13 mouse cellular contexts compared by ENCODE assay signal in the genomic region with DNA sequence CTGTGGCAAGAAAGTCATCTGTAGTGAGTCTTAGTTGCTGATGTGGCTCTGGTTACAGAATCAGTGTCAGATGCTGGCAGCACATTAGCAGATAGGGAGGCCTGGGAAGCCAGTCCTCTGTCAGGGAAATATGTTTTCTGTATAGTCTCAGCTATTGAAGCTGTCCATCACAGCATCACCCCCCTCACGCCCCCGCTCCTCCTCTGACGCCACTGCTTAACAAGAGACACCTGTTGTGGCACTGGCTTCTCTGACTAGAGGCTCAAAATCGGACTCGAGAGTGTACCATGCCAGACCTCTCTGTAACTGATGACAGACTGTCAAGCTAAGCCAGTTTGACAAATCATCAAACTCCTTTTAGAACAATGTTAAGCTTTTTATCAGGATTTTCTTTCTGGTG.
DNase-seq lines count a peak whose midpoint lies in the region; ATAC-seq lines count a peak whose summit lies in the region.
"Had no signal": no experiment of that assay in that cellular context is flagged by ENCODE, and none has a peak within 500 bp of the region (broad histone marks: within the 10 kb centered on the region; RNA-seq: fewer than 3 reads in every experiment).

No protein-coding gene starts in this region.

- no peaks in the 10 kb centered on the region for H3K9me3 ChIP-seq in heart, embryonic 12.5 days (replicated peaks)
- no peaks in the 10 kb centered on the region for H3K9me3 ChIP-seq in embryonic facial prominence, embryonic 12.5 days
- H3K9me3 ChIP-seq in lung, embryonic 15.5 days = no peaks in the 10 kb centered on the region
- no peaks in the 10 kb centered on the region for H3K9me3 ChIP-seq in midbrain, embryonic 11.5 days (ENCODE audit: control insufficient read depth, low read length)
- H3K9me3 ChIP-seq: forebrain, embryonic 12.5 days had no signal

- no peaks in the 10 kb centered on the region for H3K36me3 ChIP-seq in heart, embryonic 12.5 days
- no peaks in the 10 kb centered on the region for H3K36me3 ChIP-seq in embryonic facial prominence, embryonic 12.5 days
- H3K36me3 ChIP-seq in lung, embryonic 15.5 days = no peaks in the 10 kb centered on the region
- H3K36me3 ChIP-seq in midbrain, embryonic 11.5 days (ENCODE audit: control insufficient read depth, insufficient read depth, low read length) = no peaks in the 10 kb centered on the region
- H3K36me3 ChIP-seq: forebrain, embryonic 12.5 days had no signal

- H3K9ac ChIP-seq in heart, embryonic 12.5 days = no peak overlapping the region
- H3K9ac ChIP-seq in embryonic facial prominence, embryonic 12.5 days = no peak overlapping the region
- no peak overlapping the region for H3K9ac ChIP-seq in lung, embryonic 15.5 days
- no peak overlapping the region for H3K9ac ChIP-seq in midbrain, embryonic 11.5 days (ENCODE audit: low read length)
- H3K9ac ChIP-seq: forebrain, embryonic 12.5 days; liver, embryonic 14.5 days had no signal

- H3K27ac ChIP-seq in heart, embryonic 12.5 days (ENCODE audit: poor library complexity, severe bottlenecking) = no peak overlapping the region
- H3K27ac ChIP-seq in embryonic facial prominence, embryonic 12.5 days = peak overlapping the region; percentile 54
- H3K27ac ChIP-seq in lung, embryonic 15.5 days = no peak overlapping the region
- no peak overlapping the region for H3K27ac ChIP-seq in midbrain, embryonic 11.5 days (ENCODE audit: low read depth, low read length)
- H3K27ac ChIP-seq: forebrain, embryonic 12.5 days; liver, embryonic 14.5 days had no signal

- H3K27me3 ChIP-seq in heart, embryonic 12.5 days (replicated peaks) = peaks cover 6% of the 10 kb centered on the region; the same call in 1 of the 2 replicates
- H3K27me3 ChIP-seq in embryonic facial prominence, embryonic 12.5 days = no peaks in the 10 kb centered on the region
- no peaks in the 10 kb centered on the region for H3K27me3 ChIP-seq in lung, embryonic 15.5 days
- no peaks in the 10 kb centered on the region for H3K27me3 ChIP-seq in midbrain, embryonic 11.5 days (ENCODE audit: control insufficient read depth, insufficient read depth, low read length)
- H3K27me3 ChIP-seq: forebrain, embryonic 12.5 days had no signal

- no peak for DNase-seq in heart, adult 8-10 months (ENCODE audit: low spot score)
- DNase-seq in 3T3-L1 (ENCODE audit: low read depth, low spot score) = peak; percentile 37
- DNase-seq in midbrain, embryonic 11.5 days (ENCODE audit: low spot score, missing footprints) = no peak
- no peak for DNase-seq in c-Kit-positive CD71-positive TER-119-positive erythroid progenitor cells, embryonic 14.5 days (ENCODE audit: low spot score)
- DNase-seq: cerebellum, adult 9-10 months; kidney, adult 18-20 months had no signal

- H3K4me3 ChIP-seq in heart, embryonic 12.5 days = no peak overlapping the region
- no peak overlapping the region for H3K4me3 ChIP-seq in embryonic facial prominence, embryonic 12.5 days
- H3K4me3 ChIP-seq in lung, embryonic 15.5 days = no peak overlapping the region
- no peak overlapping the region for H3K4me3 ChIP-seq in midbrain, embryonic 11.5 days (ENCODE audit: low read depth, low read length)
- H3K4me3 ChIP-seq: forebrain, embryonic 12.5 days had no signal

- WGBS in heart, embryonic 12.5 days = 32% methylated on average over 5 of the region's 5 CpGs
- WGBS in embryonic facial prominence, embryonic 12.5 days = 10% methylated on average over 5 of the region's 5 CpGs
- WGBS in lung, embryonic 15.5 days = 28% methylated on average over 5 of the region's 5 CpGs
- 68% methylated on average over 5 of the region's 5 CpGs for WGBS in midbrain, embryonic 11.5 days

- no peak overlapping the region; the same call in 1 of the 2 replicates for H3K4me2 ChIP-seq in heart, embryonic 12.5 days
- H3K4me2 ChIP-seq in embryonic facial prominence, embryonic 12.5 days (replicated peaks) = no peak overlapping the region
- no peak overlapping the region for H3K4me2 ChIP-seq in lung, embryonic 15.5 days
- no peak overlapping the region for H3K4me2 ChIP-seq in midbrain, embryonic 11.5 days
- H3K4me2 ChIP-seq: forebrain, embryonic 12.5 days had no signal

- peak; percentile 80; the same call in 1 of the 2 replicates for ATAC-seq in heart, embryonic 12.5 days (ENCODE audit: insufficient number of reproducible peaks, low FRiP score)
- peak; percentile 35; the same call in 1 of the 2 replicates for ATAC-seq in embryonic facial prominence, embryonic 12.5 days (ENCODE audit: insufficient number of reproducible peaks, insufficient read depth, low FRiP score, low TSS enrichment)
- peak; percentile 79; the same call in 1 of the 2 replicates for ATAC-seq in lung, embryonic 15.5 days (ENCODE audit: borderline replicate concordance, extremely low read depth, low FRiP score, low TSS enrichment)
- no peak for ATAC-seq in megakaryocyte-erythroid progenitor cell, adult 5-6 weeks (replicated peaks; ENCODE audit: low FRiP score, low TSS enrichment, poor library complexity, severe bottlenecking)
- ATAC-seq in midbrain, embryonic 11.5 days (ENCODE audit: low FRiP score) = no peak
- ATAC-seq: CD4-positive, CD25-positive, alpha-beta regulatory T cell, adult 4 months had no signal

- H3K4me1 ChIP-seq in heart, embryonic 12.5 days (replicated peaks) = peaks cover 29% of the 10 kb centered on the region
- H3K4me1 ChIP-seq in embryonic facial prominence, embryonic 12.5 days = peaks cover 55% of the 10 kb centered on the region
- peaks cover 22% of the 10 kb centered on the region for H3K4me1 ChIP-seq in lung, embryonic 15.5 days
- peaks cover 5% of the 10 kb centered on the region; the same call in 1 of the 2 replicates for H3K4me1 ChIP-seq in midbrain, embryonic 11.5 days (ENCODE audit: control insufficient read depth, insufficient read depth, low read length)

Comparison
In these comparisons a context has a peak if more than half of its experiments do, and no peak if none do; other contexts are left out.
1. ATAC-seq: peak in heart, embryonic 12.5 days (single experiment), embryonic facial prominence, embryonic 12.5 days (single experiment) and lung, embryonic 15.5 days (single experiment); none in megakaryocyte-erythroid progenitor cell, adult 5-6 weeks (single experiment) and midbrain, embryonic 11.5 days (single experiment).